Mouse (Mus musculus): Measurements from ENCODE around the gene Gm49380.
A peak's percentile ranks its signal among the peaks of the same experiment; 100 is the strongest.

Gm49380 gene

DNA sequence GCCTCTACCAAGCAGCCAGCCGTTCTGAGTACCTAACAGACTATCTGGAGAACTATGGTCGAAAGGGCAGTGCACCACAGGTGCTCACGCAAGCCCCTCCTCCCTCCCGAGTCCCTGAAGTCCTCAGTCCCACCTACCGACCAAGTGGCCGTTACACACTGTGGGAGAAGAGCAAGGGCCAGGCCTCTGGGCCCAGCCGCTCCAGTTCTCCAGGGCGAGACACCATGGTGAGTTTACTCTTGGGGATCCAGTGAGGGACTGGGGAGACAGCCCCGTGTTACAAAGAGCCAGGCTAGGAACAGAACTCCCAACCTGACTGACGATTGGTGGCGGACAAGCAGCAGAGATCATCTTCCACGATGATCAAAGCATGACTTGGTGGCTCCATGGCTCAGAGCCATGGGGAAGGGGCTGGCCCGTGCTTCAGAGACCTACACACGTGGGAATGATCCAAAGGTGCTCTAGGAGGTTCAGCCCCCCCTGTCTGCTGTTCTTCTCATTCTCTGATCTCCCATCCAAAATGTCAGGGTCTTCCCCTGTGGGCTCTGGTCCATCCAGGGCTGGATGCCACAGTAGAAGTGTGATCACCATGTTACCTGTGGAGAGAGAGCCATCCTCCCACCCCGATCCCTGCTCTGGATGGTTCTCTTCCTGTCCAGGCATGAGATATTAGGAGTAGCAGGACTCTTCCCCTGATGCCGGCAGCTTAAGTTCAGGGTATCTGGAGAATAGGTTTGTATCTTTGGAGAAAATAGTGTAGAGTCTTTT, 37.1 kb downstream of the Gm49380 start:
- no peak for DNase-seq (ENCODE audit: low read depth, low spot score)

DNA sequence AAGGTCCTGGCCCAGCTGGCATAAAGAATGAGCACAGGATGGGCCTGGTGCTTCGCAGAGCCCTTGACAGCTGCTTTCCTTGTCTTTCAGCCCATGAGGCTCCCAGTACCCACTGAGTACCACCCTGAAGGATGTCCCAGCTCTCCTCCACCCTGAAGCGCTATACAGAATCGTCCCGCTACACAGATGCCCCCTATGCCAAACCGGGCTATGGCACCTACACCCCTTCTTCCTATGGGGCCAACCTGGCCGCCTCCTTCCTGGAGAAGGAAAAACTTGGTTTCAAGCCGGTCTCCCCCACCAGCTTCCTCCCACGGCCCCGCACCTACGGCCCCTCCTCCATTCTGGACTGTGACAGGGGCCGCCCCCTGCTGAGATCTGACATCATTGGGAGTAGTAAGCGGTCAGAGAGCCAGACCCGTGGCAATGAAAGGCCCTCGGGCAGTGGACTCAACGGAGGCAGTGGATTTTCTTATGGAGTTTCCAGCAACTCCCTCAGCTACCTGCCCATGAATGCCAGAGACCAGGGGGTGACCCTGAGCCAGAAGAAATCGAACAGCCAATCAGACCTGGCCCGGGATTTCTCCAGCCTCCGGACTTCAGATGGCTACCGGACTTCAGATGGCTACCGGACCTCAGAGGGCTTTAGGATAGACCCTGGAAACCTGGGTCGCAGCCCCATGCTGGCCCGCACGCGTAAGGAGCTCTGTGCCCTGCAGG, 37.9 kb downstream of the Gm49380 start:
- DNase-seq (ENCODE audit: low read depth, low spot score): no peak

DNA sequence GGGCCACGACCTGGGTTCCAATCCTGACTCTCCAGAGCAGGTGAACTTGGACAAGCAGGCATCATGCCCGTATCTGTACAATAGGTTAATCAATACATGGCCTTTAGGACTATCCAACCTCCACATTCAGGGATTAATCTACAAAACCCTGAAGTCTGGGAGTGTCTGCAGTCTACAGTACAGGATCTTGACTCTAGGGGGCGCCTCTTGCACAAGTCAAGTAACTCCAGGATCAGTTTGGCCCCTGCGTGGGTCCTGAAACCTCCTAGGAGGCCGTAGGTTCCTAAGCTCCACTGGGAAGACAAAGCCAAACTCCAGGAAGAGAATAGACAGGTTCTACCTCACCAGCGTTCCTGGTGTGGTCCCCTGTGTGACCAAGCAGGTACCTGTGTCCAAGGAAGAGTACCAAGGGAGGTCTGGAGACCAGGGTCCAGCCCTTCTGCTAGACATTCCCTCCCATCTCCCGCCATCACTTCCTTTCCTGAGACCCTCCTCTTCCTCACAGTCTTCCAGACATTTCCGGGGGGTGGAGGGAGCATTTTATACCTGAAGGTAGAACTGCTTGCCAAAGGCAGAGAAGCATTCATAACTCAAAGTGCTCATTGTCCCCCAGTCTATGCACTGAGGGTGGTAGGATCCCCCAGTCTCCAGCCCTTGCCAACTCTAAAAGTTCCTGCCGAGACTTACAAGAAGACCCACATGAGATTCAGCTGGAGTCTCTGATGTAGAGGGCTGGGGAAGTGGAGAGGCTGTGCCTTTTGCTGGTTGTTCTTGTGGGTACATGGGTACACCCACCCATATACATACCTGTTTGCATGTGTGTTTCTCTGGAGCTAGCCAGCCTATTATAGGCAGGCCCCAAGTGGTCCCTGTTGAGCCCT, 38.7 kb downstream of the Gm49380 start:
- DNase-seq (ENCODE audit: low read depth, low spot score): peak; percentile 39

DNA sequence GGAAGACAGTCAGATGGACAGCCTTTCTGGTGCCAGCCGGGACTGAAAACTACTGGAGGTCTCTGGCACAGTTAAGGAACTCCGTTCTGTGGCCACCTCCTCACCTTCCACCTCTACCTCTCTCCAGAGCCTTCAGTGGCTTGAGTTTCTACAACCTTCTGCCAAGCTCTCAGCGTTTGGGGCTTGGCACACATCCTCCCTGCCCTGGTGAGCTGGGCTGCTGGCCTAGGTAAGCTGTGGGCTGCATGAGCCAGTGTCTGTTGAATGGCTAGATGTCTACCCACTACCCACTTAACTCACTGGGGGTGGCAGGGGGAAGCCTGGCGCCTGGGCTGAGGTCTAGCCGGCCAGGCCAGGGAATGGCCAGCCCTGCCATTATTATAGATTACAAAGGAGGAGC, 40.2 kb downstream of the Gm49380 start:
- DNase-seq (ENCODE audit: low read depth, low spot score): no peak

DNA sequence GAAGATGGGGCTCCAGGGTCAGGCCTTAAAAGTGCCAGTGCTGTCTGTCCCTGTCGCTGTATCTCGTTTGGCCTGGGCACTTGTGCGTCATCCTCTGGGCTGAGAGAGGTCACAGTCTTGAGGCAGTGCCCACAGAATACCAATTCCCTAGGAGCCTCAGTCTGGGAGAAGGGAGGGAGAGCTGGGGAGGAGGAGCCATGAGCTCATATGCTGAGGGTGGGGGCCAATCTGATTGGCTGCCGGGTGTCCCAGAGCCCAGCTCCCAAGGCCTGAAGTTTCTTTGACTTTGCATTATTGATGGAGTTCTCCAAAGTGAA, 40.7 kb downstream of the Gm49380 start:
- DNase-seq (ENCODE audit: low read depth, low spot score): no peak

DNA sequence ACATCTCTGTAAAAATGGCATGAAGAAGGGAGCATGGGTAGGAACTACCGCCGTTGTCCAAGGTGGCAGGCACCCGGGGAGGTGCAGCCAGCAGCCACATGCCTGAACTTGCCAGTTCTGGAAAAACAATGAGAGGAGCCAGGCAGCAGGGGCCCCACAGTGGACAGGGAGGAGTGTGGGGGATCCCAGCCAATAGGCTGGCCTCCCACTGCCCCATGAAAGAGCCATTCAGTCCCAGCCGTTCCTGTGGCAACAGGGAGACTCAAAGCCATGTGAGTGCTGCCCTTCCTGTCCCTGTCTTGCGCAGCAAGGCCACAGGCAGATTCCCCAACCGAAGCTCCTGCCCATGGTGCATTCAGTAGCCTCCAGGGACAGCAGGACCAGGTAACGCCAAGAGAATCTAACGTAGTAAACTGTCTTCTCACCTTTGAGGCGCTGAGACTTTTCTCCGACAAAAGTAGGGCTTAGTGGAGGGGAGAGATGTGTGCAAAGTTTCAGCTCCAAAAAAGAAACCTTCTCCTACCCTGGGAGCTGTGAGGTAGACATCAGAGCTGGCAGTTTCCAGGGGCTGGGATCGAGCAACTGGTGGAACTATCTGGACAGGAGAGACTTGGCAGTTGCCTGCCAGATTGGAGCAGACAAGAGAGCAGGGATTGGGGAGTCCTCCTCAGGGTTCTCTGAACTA, 41.2 kb downstream of the Gm49380 start:
- DNase-seq (ENCODE audit: low read depth, low spot score): no peak

DNA sequence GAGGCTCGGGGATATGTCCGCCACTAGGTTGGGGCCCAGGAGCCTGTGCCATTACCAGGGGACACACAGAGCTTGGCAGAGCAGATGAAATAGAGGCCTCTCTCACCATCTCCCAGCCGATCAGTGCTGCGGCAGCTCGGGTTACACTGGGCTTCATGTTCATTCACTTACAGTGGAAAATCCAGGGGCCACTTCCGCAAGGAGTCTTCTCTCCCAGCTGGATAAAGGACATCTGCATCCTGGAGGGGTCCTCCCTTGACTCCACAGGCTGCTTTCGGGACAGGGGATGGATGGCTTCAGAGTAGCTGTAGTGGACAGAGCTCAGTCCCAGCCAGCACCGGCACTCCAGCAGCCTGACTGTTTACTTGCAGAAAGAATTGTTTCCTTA, 42.5 kb downstream of the Gm49380 start:
- DNase-seq (ENCODE audit: low read depth, low spot score): no peak

DNA sequence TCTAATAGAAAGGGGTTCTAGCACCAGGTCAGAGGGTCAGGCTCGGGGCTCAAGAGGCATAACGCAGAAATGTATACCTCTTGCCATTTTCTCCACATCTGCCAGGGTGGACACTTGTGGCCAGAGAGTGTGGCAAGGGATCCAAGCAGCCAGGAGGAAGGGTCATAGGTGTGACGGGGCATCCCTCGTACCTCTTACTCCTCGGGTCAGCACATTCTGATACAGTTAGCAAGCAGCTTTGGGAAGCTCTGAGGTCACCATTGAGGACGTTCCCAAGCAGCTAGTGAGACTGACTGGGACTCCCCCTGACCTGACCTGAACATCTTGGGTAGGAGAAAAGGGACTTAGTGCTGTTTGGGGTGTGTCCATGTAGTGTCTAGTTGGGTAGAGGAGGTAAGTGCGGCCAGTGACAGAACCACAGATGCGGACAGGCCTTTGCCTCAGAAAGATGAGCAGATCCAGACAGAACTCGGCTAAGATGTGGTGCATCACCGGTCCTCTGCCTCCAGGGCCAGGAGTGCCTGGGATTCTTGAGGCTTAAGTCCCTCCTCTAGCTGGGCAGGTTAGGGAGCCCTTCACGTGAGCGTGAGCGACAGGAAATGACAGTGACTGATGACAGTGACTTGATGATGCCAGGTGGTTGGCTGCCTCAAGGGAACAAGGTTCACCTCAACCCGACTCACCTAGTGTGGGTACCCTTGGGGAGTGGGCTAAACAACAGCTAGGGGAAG, 43.0 kb downstream of the Gm49380 start:
- DNase-seq (ENCODE audit: low read depth, low spot score): no peak

DNA sequence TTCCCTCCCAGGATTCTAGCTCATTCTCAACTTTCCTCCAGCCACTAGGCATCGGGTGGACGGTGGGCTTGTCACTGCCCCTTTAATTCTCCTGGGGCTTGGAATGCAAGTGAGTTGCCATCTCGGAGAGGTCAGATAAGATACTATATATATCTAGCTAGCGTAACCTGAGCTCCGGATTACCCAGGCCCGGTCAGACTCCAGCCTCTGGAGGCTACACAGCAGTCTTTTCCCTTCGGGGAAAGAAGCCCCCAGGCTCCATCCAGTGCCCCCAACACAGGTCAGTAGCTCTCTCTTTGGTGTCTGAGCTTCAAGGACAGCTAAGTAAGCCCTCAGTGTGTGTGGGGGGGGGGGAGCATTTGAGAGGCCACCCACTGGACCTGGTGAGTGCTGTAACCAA, 44.0 kb downstream of the Gm49380 start:
- DNase-seq (ENCODE audit: low read depth, low spot score): no peak

DNA sequence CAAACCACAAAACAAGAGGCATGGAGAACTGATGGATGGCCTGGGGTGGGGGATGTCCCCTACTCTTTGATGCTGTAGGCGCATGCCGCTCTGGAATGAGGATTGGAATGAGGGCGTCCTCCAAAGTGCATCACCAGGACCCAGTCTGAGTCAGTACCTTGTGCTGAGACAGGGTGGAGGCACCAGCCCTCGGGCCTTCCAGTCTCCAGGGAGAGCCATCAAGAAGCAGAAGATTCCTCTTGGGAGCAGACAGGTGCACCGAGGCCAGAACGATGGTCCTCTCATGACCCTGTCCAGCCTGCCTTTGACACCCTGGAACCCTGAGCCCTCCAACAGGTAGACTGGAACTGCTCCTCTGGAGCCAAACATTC, 45.4 kb downstream of the Gm49380 start:
- DNase-seq (ENCODE audit: low read depth, low spot score): no peak

DNA sequence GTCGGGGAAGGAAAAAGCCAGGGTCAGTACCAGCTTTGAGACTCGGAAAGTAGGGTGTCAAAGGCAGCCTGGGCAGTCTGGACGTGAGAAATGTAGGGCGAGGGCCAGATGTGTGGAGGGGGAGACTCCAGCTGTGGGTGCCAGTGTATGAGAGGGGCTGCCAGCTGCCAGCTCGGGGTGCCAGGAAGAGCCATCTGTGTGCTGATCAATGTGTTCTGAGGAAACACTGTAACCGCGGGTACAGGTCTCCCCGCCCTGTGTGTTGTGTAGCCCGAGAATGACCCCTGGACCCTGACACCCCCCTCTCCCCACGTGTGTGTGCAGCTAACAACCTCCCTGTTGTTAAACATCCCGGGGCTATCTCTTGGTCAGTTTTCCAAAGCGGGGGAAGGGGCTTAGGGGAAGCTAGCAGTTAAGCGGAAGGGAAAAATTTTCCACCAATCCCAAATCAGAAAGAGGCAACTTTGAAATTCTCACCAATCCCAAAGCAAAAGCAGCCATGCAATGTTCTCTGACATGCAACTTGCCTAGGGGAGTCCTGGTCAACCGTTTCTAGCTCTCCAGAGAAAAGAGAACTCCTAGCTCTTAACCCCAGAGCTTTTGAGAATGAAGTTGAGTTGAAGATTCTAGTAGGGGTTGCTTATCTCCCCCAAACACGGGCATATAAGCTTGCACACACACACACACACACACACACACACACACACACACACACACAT, 45.9 kb downstream of the Gm49380 start:
- DNase-seq (ENCODE audit: low read depth, low spot score): no peak

DNA sequence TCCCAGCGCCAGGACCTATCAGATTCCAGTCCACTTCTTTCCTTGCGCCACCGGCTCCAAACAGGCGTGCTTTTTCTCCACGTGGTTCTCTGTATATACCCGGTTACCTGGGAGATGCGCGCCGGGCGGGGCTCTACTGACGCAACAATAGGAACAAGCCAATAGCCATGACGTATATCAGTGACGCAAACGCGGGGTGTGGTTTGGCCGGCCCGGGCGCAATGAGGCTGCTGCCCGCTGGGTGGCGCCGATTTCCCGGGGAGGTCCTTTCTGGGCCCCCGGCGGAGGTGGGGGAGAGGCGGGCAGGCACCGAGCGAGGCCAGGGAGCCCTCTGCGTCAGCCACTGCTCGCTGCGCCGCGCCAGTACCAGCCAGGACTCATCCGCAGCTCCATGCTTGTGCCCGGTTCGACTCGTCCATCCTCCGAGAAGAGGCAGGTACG, 46.5 kb downstream of the Gm49380 start, which contains the start of gene Usp2:
Usp2 (plus strand) TSS at position 237 of the 441 bp plus-strand sequence.
- peak; percentile 98 for DNase-seq (ENCODE audit: low read depth, low spot score)

DNA sequence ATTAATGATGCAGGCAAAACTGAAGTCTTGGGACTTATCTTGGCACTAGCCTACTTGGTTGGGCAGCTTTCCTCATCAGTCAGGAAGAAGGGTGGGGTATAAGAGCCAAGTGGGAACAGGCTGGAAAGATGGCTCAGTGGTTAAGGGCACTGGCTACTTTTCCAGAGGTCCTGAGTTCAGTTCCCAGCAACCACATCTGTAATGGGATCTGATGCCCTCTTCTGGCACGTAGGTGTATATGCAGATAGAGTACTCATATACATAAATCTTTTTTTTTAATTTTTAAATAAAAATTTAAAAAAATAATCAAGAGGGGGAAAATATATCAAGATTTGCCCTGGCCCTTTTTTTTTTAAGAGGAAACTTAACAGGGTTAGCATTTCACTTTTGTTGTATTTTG, 48.1 kb downstream of the Gm49380 start:
- no peak for DNase-seq (ENCODE audit: low read depth, low spot score)

DNA sequence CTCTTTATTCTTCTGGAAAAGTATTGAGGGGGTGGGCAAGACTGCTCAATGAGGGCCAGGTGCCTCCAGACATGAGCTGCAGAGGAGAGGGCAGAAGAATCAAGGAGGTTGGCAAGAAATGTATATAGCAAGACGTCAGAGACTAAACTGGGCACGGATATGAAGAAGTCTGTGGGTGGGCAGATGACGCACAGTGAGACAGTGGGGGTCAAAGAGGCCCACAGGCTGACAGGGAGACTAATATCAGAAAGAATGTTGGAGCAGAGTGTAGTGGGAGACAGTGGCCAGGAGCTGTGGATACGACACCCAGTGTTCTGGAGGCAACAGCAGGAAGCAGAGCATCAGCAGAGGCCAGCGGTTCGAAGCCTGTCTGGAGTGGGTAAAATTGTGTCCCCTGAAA, 54.7 kb downstream of the Gm49380 start:
- no peak for DNase-seq (ENCODE audit: low read depth, low spot score)

DNA sequence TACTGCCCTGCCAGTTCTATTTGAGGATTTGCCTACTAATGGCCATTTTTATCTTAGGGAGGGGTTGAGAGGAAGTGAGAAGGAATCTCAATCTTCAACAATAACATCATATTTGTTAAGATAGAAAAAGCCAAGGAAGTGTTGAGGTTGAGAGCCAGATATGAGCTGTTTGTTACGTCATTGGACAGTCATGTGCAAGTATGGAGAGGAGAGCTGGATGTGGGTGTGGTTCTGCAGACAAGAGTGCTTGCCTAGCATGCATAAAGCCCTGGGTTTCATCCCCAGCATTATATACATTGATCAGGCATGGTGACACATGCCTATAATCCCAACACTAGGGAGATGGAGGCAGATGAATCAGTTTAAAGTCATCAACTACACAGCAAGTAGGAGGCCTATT, 59.4 kb downstream of the Gm49380 start:
- no peak for DNase-seq (ENCODE audit: low read depth, low spot score)

DNA sequence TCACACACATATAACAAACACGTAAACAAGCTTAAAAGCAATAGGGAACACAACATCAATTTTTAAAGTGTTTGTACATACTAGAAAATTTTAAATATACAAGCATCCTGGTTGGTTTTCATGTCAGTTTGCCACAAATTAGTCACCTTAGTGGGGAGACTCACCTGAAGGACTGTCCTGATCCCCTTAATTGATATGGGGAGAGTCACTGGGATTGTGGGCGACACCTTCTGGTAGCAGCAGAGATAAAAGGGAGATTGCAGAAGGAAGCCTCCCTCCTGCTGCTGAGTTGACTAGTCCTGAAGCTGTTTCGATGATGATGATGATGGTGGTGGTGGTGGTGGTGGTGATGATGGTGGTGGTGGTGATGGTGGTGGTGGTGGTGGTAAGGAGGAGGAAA, 60.4 kb downstream of the Gm49380 start:
- peak; percentile 61 for DNase-seq (ENCODE audit: low read depth, low spot score)

DNA sequence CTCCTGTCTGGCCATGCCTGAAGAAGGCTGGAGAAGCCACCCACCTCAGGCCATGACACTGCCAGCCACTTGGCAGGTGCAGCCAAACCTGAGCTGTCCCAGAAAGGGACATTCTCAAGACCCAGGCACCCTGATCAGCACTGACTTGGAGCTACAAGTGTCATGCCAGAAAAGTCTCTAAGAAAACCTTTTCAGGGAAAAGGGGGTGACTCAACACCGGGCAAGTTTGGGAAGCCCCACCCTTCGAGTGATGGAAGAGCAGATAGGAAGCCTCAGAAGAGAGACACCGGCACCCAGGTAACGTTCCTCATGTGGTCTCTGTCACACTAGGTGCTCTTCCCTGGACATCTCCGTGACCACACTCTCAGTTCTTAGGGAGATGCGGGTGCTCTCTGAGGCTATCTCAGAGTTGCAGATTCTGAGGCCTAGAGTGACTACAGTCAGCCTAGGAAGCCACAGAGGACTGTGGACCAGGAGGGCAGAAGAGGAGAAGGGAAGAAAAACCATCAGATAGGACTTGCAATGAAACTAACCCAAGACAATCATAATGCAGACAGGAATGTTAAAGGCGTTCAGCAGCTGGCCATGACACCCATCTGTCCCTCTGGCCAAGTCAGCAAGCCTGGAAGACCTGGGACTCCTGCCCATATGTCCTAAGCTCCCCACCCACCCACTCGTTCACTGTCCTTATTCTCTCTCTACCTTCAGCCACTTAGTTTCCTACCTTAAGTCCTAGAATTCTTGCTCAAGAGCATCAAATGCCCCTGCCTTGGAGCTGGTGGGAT, 63.7 kb downstream of the Gm49380 start:
- DNase-seq (ENCODE audit: low read depth, low spot score): no peak

DNA sequence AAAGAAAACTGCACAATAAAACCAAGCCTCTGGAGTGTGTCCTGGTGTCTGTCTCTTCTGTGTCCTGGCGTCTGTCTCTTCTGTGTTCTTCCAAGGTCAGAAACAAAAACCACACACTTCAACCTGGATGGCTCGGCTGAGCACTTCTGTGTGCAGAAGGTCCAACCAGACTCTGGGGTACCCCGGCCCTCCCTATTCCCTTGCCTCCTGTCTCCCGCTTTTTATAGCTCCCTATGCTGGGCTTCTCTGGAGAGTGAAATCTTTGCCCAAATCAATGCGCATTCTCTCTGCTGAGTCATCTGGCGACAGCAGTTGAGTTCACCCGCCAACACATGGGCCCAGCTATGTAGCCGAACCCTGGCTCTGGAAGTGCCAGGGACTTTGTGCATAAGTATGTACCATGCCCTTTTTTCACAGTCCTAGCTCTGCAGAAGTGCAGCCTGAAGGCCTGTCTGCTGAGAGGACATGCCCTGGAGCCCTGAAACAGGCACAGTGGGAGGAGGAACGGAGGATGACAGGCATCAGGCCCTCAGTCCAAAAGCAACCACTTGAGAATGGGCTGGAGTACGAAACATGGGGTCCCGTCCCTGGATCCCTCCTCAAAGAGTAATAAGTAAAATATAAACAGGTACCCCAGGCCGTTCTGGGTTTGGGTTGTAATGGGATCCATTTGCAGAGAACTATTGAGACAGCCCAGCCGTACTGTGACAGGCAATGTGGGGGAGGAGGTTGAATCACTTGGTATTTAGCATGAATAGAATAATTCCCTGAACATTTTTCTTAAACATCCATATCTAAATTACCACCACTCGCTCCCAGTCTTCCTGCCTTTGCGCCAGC, 64.5 kb downstream of the Gm49380 start:
- no peak for DNase-seq (ENCODE audit: low read depth, low spot score)

Data from CD4-positive helper T cell, adult 2 months (primary cell).